Comparison of ENCODE assay signal across 9 mouse cellular contexts in genomic region chr1:92130470-92131100, GRCm38 (mm10).
A peak's percentile ranks its signal among the peaks of the same experiment; 100 is the strongest.
DNase-seq lines count a peak whose midpoint lies in the region; ATAC-seq and TF ChIP-seq lines count a peak whose summit lies in the region.
"Had no signal": no experiment of that assay in that cellular context is flagged by ENCODE, and none has a peak within 500 bp of the region (broad histone marks: within the 10 kb centered on the region; RNA-seq: fewer than 3 reads in every experiment).

No protein-coding gene starts in this region.

- no peak overlapping the region for H3K4me3 ChIP-seq in forebrain, embryonic 16.5 days (replicated peaks; ENCODE audit: low read length)
- H3K4me3 ChIP-seq in lung, embryonic 15.5 days, result no peak overlapping the region
- H3K4me3 ChIP-seq in stomach, postnatal 0 days (ENCODE audit: low read depth, low read length), result no peak overlapping the region
- H3K4me3 ChIP-seq: megakaryocyte, embryonic 14.5 days had no signal

- no peak for TF ChIP-seq CTCF in stomach, postnatal 0 days (IDR thresholded peaks at IDR 0.05; ENCODE audit: low read depth)

- H3K36me3 ChIP-seq in forebrain, embryonic 16.5 days (ENCODE audit: control insufficient read depth, insufficient read depth), result no peaks in the 10 kb centered on the region
- H3K36me3 ChIP-seq in lung, embryonic 15.5 days, result no peaks in the 10 kb centered on the region
- H3K36me3 ChIP-seq in stomach, postnatal 0 days (ENCODE audit: control insufficient read depth, insufficient read depth, low read length), result no peaks in the 10 kb centered on the region

- H3K9me3 ChIP-seq in forebrain, embryonic 16.5 days (ENCODE audit: control insufficient read depth, low read length), result no peaks in the 10 kb centered on the region
- H3K9me3 ChIP-seq in lung, embryonic 15.5 days, result no peaks in the 10 kb centered on the region
- H3K9me3 ChIP-seq in stomach, postnatal 0 days (ENCODE audit: control insufficient read depth, low read length), result no peaks in the 10 kb centered on the region
- H3K9me3 ChIP-seq: megakaryocyte, embryonic 14.5 days had no signal

- H3K27me3 ChIP-seq in forebrain, embryonic 16.5 days (replicated peaks; ENCODE audit: control insufficient read depth, insufficient read depth, low read length), result no peaks in the 10 kb centered on the region
- no peaks in the 10 kb centered on the region for H3K27me3 ChIP-seq in lung, embryonic 15.5 days
- H3K27me3 ChIP-seq in stomach, postnatal 0 days (ENCODE audit: control insufficient read depth, insufficient read depth, low read length), result no peaks in the 10 kb centered on the region

- WGBS in forebrain, embryonic 16.5 days, result 27% methylated on average over 6 of the region's 6 CpGs
- WGBS in lung, embryonic 15.5 days, result 23% methylated on average over 6 of the region's 6 CpGs
- 21% methylated on average over 6 of the region's 6 CpGs for WGBS in stomach, postnatal 0 days

- peak overlapping the region; percentile 10; the same call in 1 of the 2 replicates for H3K27ac ChIP-seq in forebrain, embryonic 16.5 days (ENCODE audit: low read length)
- H3K27ac ChIP-seq in lung, embryonic 15.5 days, result peak overlapping the region; percentile 64
- H3K27ac ChIP-seq in stomach, postnatal 0 days (replicated peaks), result peak overlapping the region; percentile 35

- peak; percentile 13 to 19 for DNase-seq in spleen, postnatal 36 days (ENCODE audit: low spot score in 2 of 2)
- DNase-seq in spleen, postnatal 14 days (ENCODE audit: low spot score in 2 of 2), result no peak
- peak; percentile 82 to 92 for DNase-seq in heart, postnatal 10 days
- peak; percentile 75 to 83 for DNase-seq in kidney, postnatal 4 days
- peak; percentile 63 for DNase-seq in stomach, postnatal 0 days (ENCODE audit: low spot score)
- no peak for DNase-seq in retina, postnatal 1 day

- no peak overlapping the region for H3K4me2 ChIP-seq in forebrain, embryonic 16.5 days (ENCODE audit: low read length)
- no peak overlapping the region for H3K4me2 ChIP-seq in lung, embryonic 15.5 days
- H3K4me2 ChIP-seq in stomach, postnatal 0 days (replicated peaks; ENCODE audit: low read depth), result no peak overlapping the region

- TF ChIP-seq EP300 in stomach, postnatal 0 days (optimal IDR thresholded peaks at IDR 0.05), result no peak

- intact Hi-C loops in heart, postnatal 10 days (cut with DNase I), result loop anchor here (2.0 kb wide), 1 partner anchor 16 kb away; no protein-coding TSS in a partner anchor

- H3K9ac ChIP-seq in forebrain, embryonic 16.5 days (replicated peaks; ENCODE audit: low read depth, low read length), result no peak overlapping the region
- H3K9ac ChIP-seq in lung, embryonic 15.5 days, result no peak overlapping the region
- H3K9ac ChIP-seq in stomach, postnatal 0 days (ENCODE audit: low read length), result no peak overlapping the region

- ATAC-seq in forebrain, embryonic 16.5 days, result peak; percentile 93
- peak; percentile 90 for ATAC-seq in lung, embryonic 15.5 days (ENCODE audit: borderline replicate concordance, extremely low read depth, low FRiP score, low TSS enrichment)
- ATAC-seq in stomach, postnatal 0 days (ENCODE audit: low FRiP score, low TSS enrichment), result peak; percentile 84

- peaks cover 16% of the 10 kb centered on the region for H3K4me1 ChIP-seq in forebrain, embryonic 16.5 days (replicated peaks; ENCODE audit: control insufficient read depth, insufficient read depth, low read length)
- peaks cover 18% of the 10 kb centered on the region for H3K4me1 ChIP-seq in lung, embryonic 15.5 days
- H3K4me1 ChIP-seq in stomach, postnatal 0 days (replicated peaks; ENCODE audit: control insufficient read depth, insufficient read depth), result 0 out of 2 replicates have a peak, but pooled peaks cover 3% of the 10 kb centered on the region

Comparison
In these comparisons a context has a peak if more than half of its experiments do, and no peak if none do; other contexts are left out.
1. DNase-seq: peak in spleen, postnatal 36 days (2 of 2), heart, postnatal 10 days (2 of 2), kidney, postnatal 4 days (2 of 2) and stomach, postnatal 0 days (single experiment); none in spleen, postnatal 14 days (0 of 2) and retina, postnatal 1 day (single experiment).
2. H3K27ac ChIP-seq: peak in every context shown above with its lines; median percentile 64 in lung, embryonic 15.5 days; 35 in stomach, postnatal 0 days; 10 in forebrain, embryonic 16.5 days.
3. Peak in every context shown above with its lines, with median percentiles within 50 percentile points of each other: ATAC-seq.